Mouse (Mus musculus): ENCODE results near the gene Pbp2.
A peak's percentile ranks its signal among the peaks of the same experiment; 100 is the strongest.

Gene Pbp2

GRCm38 (mm10) chr6:135300469-135300868 is 9.7 kb downstream of the Pbp2 start:
- DNase-seq (ENCODE audit: low spot score), result no peak

GRCm38 (mm10) chr6:135299024-135299550 is 11.1 kb downstream of the Pbp2 start:
- no peak for DNase-seq (ENCODE audit: low spot score)

DNA sequence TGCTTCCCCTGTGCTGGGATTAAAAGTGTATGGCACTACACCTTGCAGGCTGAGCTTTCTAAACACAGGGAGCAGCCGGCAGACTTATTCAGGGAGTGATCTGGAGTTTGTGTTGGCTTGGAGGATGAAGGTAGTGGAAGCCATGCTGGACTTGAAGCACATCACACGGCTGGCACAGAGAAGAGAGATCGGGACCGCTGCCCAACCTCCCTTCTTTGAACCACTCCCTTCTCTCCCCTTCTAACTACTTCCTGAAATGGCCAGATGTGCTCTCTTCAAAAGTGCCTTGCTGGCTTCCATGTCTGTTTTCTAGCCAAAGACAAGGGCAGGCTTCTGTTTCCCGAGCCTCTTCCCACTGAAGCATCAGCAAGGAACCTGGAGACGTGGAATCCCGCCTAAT is 12.6 kb downstream of the Pbp2 start:
- no peak for DNase-seq (ENCODE audit: low spot score)

- DNase-seq (ENCODE audit: low spot score), result peak; percentile 88
These were observed 13.9 kb downstream of the Pbp2 start for GRCm38 (mm10) chr6:135296267-135296666.

DNA sequence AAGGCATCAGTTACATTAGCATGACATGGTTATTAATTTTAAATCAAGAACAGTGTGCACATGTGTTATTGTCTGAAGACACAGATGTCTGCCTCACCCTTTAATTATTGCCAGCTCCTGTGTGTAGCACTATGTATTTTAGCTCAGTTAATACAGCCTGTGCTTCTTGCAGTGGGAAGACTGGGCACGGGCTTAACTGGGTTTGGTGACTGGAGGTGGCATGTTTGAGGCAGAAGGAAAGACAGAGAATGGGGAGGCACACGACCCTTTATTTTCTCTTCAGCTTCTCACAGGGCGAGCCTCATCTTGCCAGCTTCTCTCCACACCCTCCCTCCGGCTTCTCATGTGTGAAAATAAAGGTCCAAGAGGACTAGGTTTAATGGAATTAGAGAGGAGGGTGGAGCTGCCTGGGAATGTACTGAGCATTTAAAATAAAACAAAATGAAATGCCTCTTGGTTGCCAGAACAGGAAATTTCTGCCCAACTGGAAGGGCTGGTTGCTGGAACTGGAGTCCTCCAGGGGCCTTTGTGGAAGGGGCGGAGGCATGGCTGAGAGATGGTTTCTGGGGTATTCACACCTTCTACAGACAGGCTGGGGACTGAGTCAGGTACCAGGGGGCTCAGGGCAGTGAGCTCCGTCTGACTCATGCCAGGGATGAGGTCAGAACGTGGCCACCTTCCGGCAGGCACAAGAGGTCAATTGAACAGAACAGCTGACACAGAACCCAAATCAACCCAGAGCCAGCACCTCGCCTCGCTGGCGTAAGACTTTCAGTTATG is 14.9 kb downstream of the Pbp2 start:
- peak; percentile 81 for DNase-seq (ENCODE audit: low spot score)

- peak; percentile 21 for DNase-seq (ENCODE audit: low spot score)
These were observed 16.1 kb downstream of the Pbp2 start for GRCm38 (mm10) chr6:135294150-135294549.

DNA sequence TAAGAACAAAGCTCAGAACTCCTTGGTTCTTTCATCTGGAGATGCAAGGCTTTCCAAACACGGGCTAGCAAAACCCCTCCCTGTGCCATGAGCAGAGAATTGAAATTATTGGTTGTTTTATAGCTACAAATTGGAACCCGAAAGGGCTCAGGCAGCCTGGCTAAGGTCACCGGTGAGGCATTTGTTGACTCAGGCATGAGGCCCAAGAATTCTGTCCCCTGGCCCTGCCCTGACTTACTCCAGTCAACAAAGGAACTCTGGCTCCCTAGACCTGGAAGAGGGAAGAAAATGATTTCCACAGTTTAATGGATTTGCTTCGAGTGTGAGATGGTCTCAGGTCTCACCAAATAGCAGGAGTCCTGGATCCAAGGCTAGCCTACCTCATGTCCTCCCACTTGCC is 17.8 kb downstream of the Pbp2 start:
- no peak for DNase-seq (ENCODE audit: low spot score)

GRCm38 (mm10) chr6:135279856-135280255 is 30.3 kb downstream of the Pbp2 start:
- DNase-seq (ENCODE audit: low spot score), result no peak

GRCm38 (mm10) chr6:135279286-135279685 is 30.9 kb downstream of the Pbp2 start:
- DNase-seq (ENCODE audit: low spot score), result no peak

GRCm38 (mm10) chr6:135278302-135278701 is 31.9 kb downstream of the Pbp2 start:
- no peak for DNase-seq (ENCODE audit: low spot score)

- DNase-seq (ENCODE audit: low spot score), result no peak
These were observed 33.5 kb downstream of the Pbp2 start for GRCm38 (mm10) chr6:135276474-135277295.

- peak; percentile 49 for DNase-seq (ENCODE audit: low spot score)
These were observed 35.0 kb downstream of the Pbp2 start for GRCm38 (mm10) chr6:135275231-135275630.

GRCm38 (mm10) chr6:135273066-135273465 is 37.1 kb downstream of the Pbp2 start:
- DNase-seq (ENCODE audit: low spot score), result no peak

- DNase-seq (ENCODE audit: low spot score), result no peak
These were observed 38.4 kb downstream of the Pbp2 start for GRCm38 (mm10) chr6:135271761-135272160.

- no peak for DNase-seq (ENCODE audit: low spot score)
These were observed 40.6 kb downstream of the Pbp2 start for GRCm38 (mm10) chr6:135269626-135270025.

DNA sequence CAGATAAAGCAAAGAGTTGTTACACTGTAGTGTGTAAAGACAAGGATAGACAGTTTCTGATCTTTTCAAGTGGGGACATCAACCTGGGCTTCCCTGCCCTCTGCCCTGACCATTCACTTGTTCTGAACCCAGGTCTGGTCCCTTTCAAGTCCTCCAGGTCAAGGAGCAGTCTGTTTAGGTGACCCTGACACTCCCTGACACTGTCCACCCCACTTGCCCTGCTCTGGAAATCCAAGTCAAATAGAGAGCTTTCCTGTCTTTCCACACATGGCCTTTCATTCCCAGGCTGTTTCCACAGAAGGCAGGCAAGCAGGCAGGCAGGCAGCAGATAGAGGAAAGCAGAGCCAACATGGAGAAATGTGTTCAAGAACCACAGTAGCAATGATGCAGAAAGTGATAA is 41.8 kb downstream of the Pbp2 start:
- no peak for DNase-seq (ENCODE audit: low spot score)

DNA sequence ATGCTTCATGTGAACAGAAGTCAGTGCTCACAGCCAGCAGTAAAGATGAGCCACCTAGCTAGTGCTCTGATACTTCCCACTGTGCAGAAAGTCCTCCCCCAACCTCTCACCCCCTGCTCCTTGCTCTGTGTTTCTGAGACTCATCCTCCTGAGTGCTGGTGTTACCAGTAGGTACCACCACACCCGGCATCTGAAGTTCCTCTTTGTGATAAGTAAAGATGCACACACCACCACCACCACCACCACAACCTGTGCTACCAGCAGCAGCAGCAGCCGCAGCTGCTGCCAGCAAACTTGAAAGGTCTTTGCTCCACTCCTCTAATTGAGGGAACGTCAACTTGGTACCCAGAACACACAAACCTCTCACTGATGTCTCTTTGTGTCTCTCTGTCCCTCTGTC is 43.0 kb downstream of the Pbp2 start:
- DNase-seq (ENCODE audit: low spot score), result no peak

DNA sequence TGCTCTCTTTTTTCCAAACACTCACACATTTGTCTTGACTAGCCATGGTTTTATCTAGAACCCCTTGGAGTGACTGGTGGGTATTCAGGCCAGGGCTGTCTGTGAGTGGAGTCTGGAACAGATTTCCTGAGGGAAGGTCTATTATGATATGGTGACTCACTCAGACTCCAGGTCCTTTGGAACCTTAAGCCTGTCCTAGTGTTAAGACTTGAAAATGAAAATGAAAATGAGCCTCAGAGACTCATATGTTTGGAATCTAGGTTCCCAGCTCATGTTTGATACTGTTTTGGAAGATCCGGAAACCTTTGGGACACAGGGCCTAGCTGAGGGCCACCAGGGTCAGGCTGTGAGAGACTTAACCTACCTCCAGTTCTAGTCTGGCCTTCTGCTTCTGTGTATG is 44.1 kb downstream of the Pbp2 start:
- DNase-seq (ENCODE audit: low spot score), result no peak

- DNase-seq (ENCODE audit: low spot score), result no peak
These were observed 46.1 kb downstream of the Pbp2 start for GRCm38 (mm10) chr6:135264136-135264535.

GRCm38 (mm10) chr6:135262565-135262964 is 47.6 kb downstream of the Pbp2 start:
- no peak for DNase-seq (ENCODE audit: low spot score)

DNA sequence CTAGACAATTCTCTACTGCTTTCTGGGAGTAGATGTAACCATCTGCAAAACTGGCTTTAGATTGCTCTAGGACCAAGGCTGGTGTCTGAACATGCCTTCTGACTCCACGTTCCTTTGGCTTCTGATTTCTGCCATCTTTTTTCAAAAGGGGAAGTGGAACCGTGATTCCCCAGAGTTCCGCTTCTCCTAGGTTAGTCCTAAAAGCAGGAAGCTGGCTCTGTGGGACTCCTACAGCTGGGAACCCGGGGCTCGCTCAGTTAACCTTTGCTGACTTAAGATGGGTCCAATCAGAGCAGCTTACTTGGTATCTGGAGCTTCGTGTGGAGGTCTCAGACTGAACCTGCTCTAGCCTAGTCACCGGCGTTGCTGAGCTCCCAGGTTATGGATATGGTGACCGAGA is 49.1 kb downstream of the Pbp2 start:
- DNase-seq (ENCODE audit: low spot score), result no peak

GRCm38 (mm10) chr6:135260435-135260834 is 49.8 kb downstream of the Pbp2 start:
- DNase-seq (ENCODE audit: low spot score), result no peak
